Mouse (Mus musculus) right cerebral cortex, postnatal 4 days (tissue): ENCODE data around the gene Hspb8.
"Not testable (repeated sequence)": the region's sequence is repeated elsewhere in the genome, so short reads cannot be mapped to it uniquely, and the experiment has no call there.

Experiments used
- DNase-seq: peaks from one replicate; pipeline ENCODE4 v3.0.0-alpha.2; 2022

The Hspb8 gene

GRCm38 (mm10) chr5:116387302-116387935 lies 35.2 kb downstream of the Hspb8 start:
- no peak for DNase-seq

DNA sequence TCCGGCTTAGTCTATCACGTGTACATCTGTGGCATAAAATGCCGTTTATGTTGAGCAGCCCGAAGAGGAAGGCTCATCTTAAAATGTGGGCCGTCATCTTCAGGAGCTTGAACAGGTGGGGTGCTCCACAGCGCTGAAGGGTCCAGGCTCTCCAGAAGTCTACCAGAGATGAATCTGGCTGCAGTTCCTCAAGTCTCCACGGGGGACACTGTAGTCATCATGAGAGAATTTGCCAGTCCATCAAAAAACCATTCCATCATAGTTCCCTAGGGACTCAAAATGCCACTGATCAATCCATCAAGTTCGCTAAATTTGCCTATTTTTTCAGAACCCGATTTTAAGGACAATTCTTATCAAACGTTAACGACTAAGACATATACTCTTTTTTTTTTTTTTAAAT lies 36.6 kb downstream of the Hspb8 start:
- DNase-seq: peak; percentile 68

GRCm38 (mm10) chr5:116382646-116383045 lies 40.0 kb downstream of the Hspb8 start:
- DNase-seq: not testable (repeated sequence)

- no peak for DNase-seq
Measured at GRCm38 (mm10) chr5:116381726-116382125, 40.9 kb downstream of the Hspb8 start.

DNA sequence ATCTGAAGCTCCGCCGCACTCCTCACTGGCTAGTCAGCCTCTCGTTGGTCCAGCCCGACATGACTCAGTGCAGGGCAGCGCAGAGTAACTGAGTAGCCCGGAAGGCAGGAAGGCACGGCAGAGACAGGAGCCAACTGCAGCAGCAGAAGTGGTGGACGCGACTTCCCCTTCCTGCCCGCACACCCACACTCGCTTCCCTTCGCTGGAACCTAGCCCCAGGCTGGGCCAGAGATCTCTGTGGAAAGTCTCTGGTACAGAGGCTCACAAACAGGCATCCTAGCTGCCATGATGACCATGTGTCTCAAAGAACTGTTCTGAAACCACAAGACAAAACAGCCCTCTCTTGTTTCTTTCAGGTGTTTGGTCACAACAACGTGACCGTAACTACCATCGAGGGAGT lies 41.4 kb downstream of the Hspb8 start:
- DNase-seq: no peak

DNA sequence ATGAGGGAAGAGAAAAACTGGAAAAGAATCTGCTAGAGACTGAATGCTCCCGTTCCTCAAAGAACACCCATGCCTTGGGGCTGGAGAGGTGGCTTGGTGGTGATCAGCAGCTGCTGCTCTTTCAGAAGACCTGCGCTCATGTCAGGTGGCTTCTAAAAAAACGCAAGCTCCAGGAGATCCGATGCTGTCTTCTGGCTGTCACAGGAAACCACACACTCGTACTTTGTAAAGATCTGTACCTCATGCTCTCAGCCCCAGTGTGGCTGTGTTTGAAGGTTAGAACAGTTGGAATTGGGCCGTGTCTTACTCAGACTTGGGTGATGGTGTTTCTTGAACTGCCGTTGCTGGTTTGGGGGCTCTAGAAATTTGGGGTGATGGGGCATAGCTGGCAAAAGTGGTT lies 42.3 kb downstream of the Hspb8 start:
- no peak for DNase-seq

DNA sequence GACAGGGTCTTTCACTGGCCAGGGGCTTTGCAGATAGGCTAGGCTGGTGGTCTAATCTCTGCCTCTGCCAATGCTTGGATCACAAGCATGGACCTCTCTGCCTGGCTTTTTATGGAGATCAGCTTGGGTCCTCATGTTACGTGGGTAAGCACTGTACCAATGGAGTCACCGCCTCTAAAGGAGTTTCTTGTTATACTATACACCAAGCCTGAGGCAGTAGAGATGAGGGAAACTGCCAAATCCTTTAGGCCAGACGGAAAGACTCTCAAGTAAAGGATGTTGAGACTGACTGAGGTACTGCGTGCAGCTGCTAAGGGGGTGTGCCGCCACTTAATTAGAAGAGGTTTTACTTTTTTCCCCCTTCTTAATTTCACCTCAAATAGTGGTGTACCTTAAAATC lies 43.8 kb downstream of the Hspb8 start:
- DNase-seq: no peak

- no peak for DNase-seq
Measured at GRCm38 (mm10) chr5:116367923-116368322, 54.7 kb downstream of the Hspb8 start.

DNA sequence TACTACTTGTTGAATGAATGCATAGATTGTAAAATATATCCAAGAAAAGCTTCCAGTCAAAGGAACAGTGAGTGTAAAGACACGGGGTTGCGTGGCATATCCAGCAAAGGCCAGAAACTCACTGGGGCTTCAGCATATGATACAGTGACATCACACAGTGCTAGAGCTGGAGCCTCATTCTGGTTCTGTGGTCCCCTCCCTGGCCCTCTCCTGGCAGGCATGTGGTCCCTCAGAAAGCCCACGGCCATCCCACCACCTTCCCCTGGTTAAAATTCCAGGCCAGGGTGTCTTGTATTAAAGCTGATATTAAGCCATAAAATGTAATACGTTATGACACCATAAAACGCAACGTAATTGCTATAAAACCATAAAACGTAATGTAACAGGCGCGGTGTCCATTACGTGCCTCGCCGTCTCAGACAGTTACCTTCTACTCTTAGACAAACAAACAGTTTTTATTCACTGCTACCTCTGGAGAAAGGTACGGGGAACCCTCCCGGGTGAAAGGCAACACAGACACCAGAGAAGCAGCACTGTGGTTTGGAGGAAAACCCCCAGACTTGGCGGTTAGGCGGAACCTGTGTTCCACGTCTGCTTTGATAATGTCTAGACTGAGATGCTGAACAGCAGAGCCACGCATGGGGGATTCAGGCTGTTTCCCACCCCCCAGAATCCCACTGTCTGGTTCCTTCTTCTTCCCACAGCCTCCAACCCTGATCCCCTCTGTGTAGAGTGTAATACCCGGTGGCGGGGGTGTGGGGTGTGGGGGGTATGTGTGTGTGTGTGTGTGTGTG lies 55.6 kb downstream of the Hspb8 start:
- DNase-seq: no peak

DNA sequence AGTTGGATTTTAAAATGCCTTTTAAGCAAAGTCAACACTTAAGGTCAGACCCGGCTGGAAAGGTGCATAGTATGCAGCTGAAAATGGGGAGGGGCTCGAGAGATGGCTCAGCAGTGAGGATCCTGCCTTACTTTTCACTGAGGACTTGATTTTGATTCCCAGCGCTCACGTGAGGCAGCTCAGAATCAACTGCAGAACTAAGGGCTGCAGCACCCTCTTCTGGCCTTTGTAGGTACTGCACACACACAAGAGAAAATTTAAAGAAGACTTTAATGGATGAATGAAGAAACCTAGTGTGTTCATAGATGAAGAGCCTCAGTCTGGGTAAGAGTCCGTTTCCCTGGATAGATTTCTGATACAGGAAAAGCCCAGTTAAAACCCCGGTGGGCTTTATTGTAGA lies 61.3 kb downstream of the Hspb8 start:
- DNase-seq: no peak

GRCm38 (mm10) chr5:116360751-116361150 lies 61.9 kb downstream of the Hspb8 start:
- no peak for DNase-seq
